Mouse (Mus musculus): ENCODE measurements at regions not wholly inside any gene's neighbourhood (a gene's known extent, or its start where the extent isn't known, plus 50 kb on each side); places are given as distances from the start of the nearest gene placed in this dataset.

DNA sequence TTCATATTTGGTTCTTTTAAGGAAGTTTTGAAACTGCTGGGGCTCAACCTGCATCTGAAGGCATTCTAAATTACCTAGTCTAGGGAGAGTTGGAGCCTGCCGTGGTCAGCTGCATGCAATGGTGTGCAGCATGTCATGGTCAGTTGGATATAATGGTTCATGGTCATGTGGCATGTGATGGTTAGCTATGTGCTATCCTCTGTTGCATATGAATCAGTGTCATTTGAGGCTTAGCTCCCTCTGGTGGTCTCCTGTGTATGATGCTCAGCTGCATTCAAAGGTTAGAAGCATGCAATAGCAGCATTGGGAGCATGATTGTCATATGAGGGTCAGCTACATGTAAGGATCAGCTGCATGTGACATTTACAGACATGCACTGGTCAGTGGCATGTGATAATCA is 1894.0 kb upstream of the Lrrc6 start:
- H3K4me2 ChIP-seq (replicated peaks) = no peak overlapping the region
- ATAC-seq (ENCODE audit: insufficient number of reproducible peaks, insufficient read depth, low FRiP score, low TSS enrichment) = no peak
- no peaks in the 10 kb centered on the region for H3K9me3 ChIP-seq
- H3K4me3 ChIP-seq = no peak overlapping the region
- no peaks in the 10 kb centered on the region for H3K27me3 ChIP-seq
- H3K4me1 ChIP-seq = no peaks in the 10 kb centered on the region
- 95% methylated on average over 1 of the region's 1 CpGs for WGBS
- no peak overlapping the region for H3K27ac ChIP-seq
- H3K9ac ChIP-seq = no peak overlapping the region
- H3K36me3 ChIP-seq = no peaks in the 10 kb centered on the region

DNA sequence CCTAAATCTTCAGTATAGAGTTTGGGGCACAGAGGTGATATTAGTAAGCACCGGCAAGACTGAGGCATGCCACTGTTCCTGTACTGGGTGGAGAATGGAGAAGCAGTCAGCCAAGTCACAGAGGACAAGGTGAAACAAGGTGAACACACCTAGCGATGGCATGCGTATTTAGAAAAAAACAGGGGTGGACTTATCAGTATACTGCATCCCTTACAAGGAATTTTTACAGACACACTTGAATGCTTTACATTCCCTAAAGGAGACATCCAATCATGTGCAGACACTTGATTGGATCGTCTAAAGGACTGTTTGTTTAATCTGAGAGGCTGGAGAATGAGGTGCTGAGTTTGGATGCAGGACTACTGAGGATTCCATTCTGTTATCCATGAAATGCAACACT is 1893.4 kb upstream of the Lrrc6 start:
- WGBS = 92% methylated on average over 4 of the region's 4 CpGs
- no peaks in the 10 kb centered on the region for H3K9me3 ChIP-seq

DNA sequence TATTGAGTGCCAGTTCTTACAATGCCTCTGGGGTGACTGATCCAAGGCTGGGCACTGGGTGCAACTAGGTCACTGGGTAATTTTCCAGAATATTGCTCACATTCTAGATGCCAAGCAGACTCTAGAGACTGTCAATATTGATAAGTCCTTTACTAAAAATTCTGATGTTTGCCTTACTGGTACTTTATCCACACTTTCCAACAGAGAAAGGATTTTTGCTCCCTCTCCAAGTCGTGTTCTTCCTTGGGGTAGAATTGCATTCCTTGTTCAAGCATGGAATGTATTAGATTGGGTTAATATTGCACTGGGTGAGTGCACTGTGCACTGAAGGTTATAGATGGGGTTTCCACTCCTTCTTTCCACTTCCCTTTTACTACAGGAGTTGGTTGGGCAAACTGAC is 1891.0 kb upstream of the Lrrc6 start:
- H3K9me3 ChIP-seq = no peaks in the 10 kb centered on the region
- 43% methylated on average over 1 of the region's 1 CpGs for WGBS
- H3K9ac ChIP-seq = no peak overlapping the region
- H3K27me3 ChIP-seq = no peaks in the 10 kb centered on the region
- H3K4me2 ChIP-seq (replicated peaks) = no peak overlapping the region
- H3K27ac ChIP-seq = no peak overlapping the region
- no peak for ATAC-seq (ENCODE audit: insufficient number of reproducible peaks, insufficient read depth, low FRiP score, low TSS enrichment)
- H3K4me1 ChIP-seq = no peaks in the 10 kb centered on the region
- H3K4me3 ChIP-seq = no peak overlapping the region
- H3K36me3 ChIP-seq = no peaks in the 10 kb centered on the region

More for the DNA sequence above, 1893.4 kb upstream of the Lrrc6 start:
- Histone ChIP-seq H3K9ac (no peak overlapping the region), H3K4me1 (no peaks in the 10 kb centered on the region), H3K36me3 (no peaks in the 10 kb centered on the region), H3K27ac (no peak overlapping the region), H3K4me2 (replicated peaks) (no peak overlapping the region), H3K4me3 (no peak overlapping the region), H3K27me3 (no peaks in the 10 kb centered on the region)
- ATAC-seq (ENCODE audit: insufficient number of reproducible peaks, insufficient read depth, low FRiP score, low TSS enrichment) = no peak

DNA sequence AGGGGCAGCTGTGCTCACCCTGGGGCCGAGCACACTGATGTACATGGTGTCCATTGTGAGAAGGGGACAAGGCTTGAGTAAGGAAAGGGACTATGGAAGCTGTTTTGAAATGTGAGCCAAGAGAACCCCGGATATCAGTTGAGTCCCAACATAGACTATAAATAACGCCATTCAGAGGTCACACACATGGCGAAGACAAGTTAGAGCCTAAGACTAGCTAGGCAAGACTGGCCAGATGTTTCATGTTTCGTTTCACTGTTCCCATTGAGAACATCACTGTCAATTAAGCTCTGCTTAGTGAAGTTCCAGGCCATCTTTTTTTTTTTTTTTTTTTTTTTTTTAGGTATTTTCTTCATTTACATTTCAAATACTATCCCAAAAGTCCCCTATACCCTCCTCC is 1889.1 kb upstream of the Lrrc6 start:
- ATAC-seq (ENCODE audit: insufficient number of reproducible peaks, insufficient read depth, low FRiP score, low TSS enrichment) = no peak
- no peaks in the 10 kb centered on the region for H3K36me3 ChIP-seq
- H3K27me3 ChIP-seq = no peaks in the 10 kb centered on the region
- H3K4me3 ChIP-seq = no peak overlapping the region
- no peaks in the 10 kb centered on the region for H3K4me1 ChIP-seq
- no peak overlapping the region for H3K27ac ChIP-seq
- WGBS = 72% methylated on average over 5 of the region's 5 CpGs
- H3K4me2 ChIP-seq (replicated peaks) = no peak overlapping the region
- no peak overlapping the region for H3K9ac ChIP-seq
- H3K9me3 ChIP-seq = no peaks in the 10 kb centered on the region

DNA sequence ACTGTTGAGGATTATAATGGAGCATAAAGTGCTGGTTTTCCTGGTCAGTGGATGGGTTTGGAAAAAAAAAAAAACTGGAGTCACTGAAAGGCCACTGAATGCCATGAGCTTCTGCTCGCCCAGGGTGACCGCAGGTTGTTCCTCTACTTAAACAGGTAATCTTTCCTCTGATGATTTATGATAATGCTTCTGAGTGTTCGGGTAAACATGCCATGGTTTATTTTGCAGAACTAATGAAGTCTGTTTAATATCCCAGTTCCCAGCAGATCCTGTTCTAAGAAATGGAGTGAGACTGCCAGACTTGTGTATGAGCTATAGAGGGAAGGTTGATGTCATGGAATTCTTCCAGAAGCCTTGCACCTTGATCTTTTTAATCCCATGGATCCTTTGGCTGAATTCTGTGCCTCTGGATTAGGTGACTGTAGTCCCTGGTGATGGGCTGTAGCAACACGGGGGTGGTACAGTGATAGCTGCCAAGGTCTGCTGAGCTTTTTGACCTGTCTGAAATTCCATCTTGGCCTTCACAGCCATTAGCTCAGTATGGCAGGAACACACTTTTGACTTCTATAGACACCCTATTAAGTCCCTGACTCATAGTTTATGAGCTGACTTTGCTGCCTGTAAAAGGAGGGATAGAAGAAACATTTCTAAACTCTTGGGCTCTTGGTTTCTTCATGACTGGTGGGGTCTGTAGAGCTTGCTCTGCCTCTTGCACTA is 1886.8 kb upstream of the Lrrc6 start:
- ATAC-seq (ENCODE audit: insufficient number of reproducible peaks, insufficient read depth, low FRiP score, low TSS enrichment) = no peak
- Histone ChIP-seq H3K27ac (no peak overlapping the region), H3K9ac (no peak overlapping the region), H3K4me1 (no peaks in the 10 kb centered on the region), H3K4me3 (no peak overlapping the region), H3K27me3 (no peaks in the 10 kb centered on the region), H3K36me3 (no peaks in the 10 kb centered on the region), H3K9me3 (no peaks in the 10 kb centered on the region), H3K4me2 (replicated peaks) (no peak overlapping the region)
- 84% methylated on average over 4 of the region's 4 CpGs for WGBS

DNA sequence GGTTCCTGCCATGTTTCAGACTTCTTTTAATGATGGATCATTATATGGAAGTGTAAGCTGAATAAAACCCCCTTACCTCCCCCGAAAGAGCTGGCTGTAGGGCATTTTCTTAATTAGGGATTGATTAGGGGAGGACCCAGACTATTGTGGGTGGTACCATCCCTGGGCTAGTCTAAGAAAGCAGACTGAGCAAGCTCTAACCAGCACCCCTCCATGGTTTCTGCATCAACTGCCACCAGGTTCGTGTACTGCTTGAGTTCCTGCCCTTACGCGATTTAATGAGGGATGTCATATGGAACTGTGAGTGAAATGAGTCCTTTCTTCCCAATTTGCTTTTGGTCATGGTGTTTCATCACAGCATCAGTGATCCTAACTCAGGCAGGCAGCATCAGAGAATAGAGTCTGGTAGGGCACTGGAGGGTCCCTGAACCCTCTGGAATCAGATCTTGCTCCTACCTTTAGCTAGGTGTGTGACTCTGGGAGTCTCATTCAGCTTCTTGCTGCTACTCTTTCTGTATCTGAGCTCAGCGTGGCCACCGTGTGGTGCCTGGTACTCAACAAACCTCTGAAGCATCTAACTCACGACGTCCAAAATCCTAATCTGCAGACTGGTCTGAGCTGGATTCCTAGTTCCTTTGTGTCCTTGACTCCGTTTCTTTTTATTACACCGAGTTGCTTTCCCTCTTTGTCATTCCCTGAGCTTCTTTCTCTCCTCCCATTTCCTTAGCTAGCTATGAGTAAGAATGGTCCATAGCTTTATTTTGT is 1884.0 kb upstream of the Lrrc6 start:
- ATAC-seq (ENCODE audit: insufficient number of reproducible peaks, insufficient read depth, low FRiP score, low TSS enrichment) = no peak
- Histone ChIP-seq H3K4me3 (no peak overlapping the region), H3K9me3 (no peaks in the 10 kb centered on the region), H3K27me3 (no peaks in the 10 kb centered on the region), H3K27ac (no peak overlapping the region), H3K9ac (no peak overlapping the region), H3K4me1 (no peaks in the 10 kb centered on the region), H3K4me2 (replicated peaks) (no peak overlapping the region), H3K36me3 (no peaks in the 10 kb centered on the region)
- WGBS = 66% methylated on average over 10 of the region's 10 CpGs

DNA sequence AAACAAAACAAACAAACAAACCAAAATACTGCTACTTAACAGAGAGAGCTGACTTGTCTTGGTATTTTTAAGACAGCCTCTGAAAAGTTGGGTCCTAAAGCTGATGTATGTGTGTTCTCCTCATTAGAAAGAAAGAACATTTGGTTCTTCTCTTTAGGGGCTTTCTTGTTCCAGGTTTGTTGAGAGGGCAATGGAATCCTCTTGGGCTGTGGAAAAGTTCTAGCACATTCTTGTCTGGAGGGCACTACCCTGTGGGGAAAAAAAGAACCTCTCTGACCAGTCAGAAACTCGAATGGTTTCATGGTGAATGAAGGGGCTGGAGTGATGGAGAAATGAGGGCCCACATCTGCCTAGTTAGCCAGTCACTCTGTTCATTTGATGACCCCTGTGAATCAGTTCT is 1874.5 kb upstream of the Lrrc6 start:
- no peak for ATAC-seq (ENCODE audit: insufficient number of reproducible peaks, insufficient read depth, low FRiP score, low TSS enrichment)
- H3K36me3 ChIP-seq = no peaks in the 10 kb centered on the region

DNA sequence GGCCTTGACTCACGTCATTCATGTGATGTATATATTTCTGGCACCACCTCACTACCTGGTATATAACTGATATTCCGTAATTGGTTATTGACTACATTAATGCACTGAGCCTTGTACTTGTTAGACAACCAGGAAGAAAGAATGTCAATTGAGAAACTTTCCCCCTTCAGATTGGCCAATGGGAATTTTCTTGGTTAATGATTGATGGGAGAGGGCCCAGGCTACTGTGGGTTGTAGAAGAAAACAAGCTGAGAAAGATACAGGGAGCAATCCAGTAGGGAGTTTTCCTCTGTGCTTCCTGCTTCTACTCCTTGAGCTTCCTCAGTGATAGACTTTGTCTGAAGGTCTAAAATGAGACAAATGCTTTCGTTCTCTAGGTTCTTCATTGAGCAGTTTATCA is 1866.1 kb upstream of the Lrrc6 start:
- Histone ChIP-seq H3K27me3 (no peaks in the 10 kb centered on the region), H3K4me1 (no peaks in the 10 kb centered on the region), H3K27ac (no peak overlapping the region), H3K4me2 (replicated peaks) (no peak overlapping the region), H3K4me3 (no peak overlapping the region), H3K36me3 (no peaks in the 10 kb centered on the region), H3K9ac (no peak overlapping the region), H3K9me3 (no peaks in the 10 kb centered on the region)
- no peak for ATAC-seq (ENCODE audit: insufficient number of reproducible peaks, insufficient read depth, low FRiP score, low TSS enrichment)
- 87% methylated on average over 3 of the region's 3 CpGs for WGBS

More for the DNA sequence above, 1874.5 kb upstream of the Lrrc6 start:
- Histone ChIP-seq H3K4me3 (no peak overlapping the region), H3K9ac (no peak overlapping the region), H3K27me3 (no peaks in the 10 kb centered on the region), H3K4me2 (replicated peaks) (no peak overlapping the region), H3K9me3 (no peaks in the 10 kb centered on the region), H3K27ac (no peak overlapping the region), H3K4me1 (no peaks in the 10 kb centered on the region)
- WGBS = 30% methylated on average over 1 of the region's 1 CpGs

DNA sequence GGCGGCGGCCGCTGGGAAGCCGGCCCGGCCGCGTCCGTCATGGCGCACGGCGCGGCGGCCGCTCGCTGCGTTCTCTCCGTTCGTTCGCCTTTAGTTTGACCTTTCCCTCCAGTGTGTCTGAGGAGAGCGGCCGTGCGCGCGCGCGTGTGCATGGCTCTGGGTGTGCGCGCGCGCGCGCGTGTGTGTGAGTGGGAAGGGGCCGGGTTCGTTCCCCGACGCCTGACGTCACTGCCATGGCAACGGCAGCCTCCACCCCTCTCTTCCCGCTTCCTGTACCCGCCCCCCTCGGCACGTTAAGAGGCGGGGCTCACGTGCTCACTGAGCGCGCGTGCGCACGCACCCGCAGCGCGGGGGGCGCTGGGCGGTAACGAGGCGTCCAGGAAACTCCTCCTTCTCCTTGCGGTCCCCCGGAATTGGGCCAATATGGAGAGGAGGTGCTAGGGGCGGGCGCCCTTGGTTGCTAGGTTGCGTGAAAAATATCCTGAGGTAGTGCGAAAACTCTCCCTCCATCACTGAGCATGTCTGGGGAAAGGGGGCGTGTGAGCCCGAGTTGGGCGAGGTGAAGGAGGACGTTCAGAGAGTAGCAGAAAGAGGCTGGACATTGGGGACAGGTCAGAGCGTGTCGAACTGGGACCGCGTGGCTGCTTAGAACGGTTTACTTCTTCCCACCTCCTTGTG is 1862.5 kb upstream of the Lrrc6 start:
- Histone ChIP-seq H3K4me1 (peaks cover 9% of the 10 kb centered on the region), H3K4me3 (peak overlapping the region; percentile 86), H3K9me3 (no peaks in the 10 kb centered on the region), H3K27me3 (no peaks in the 10 kb centered on the region), H3K9ac (peak overlapping the region; percentile 79; the same call in 1 of the 2 replicates), H3K36me3 (no peaks in the 10 kb centered on the region), H3K4me2 (replicated peaks) (peak overlapping the region; percentile 51), H3K27ac (peak overlapping the region; percentile 85)
- under 1% methylated on average over 55 of the region's 72 CpGs for WGBS
- ATAC-seq (ENCODE audit: insufficient number of reproducible peaks, insufficient read depth, low FRiP score, low TSS enrichment) = peak; percentile 97

DNA sequence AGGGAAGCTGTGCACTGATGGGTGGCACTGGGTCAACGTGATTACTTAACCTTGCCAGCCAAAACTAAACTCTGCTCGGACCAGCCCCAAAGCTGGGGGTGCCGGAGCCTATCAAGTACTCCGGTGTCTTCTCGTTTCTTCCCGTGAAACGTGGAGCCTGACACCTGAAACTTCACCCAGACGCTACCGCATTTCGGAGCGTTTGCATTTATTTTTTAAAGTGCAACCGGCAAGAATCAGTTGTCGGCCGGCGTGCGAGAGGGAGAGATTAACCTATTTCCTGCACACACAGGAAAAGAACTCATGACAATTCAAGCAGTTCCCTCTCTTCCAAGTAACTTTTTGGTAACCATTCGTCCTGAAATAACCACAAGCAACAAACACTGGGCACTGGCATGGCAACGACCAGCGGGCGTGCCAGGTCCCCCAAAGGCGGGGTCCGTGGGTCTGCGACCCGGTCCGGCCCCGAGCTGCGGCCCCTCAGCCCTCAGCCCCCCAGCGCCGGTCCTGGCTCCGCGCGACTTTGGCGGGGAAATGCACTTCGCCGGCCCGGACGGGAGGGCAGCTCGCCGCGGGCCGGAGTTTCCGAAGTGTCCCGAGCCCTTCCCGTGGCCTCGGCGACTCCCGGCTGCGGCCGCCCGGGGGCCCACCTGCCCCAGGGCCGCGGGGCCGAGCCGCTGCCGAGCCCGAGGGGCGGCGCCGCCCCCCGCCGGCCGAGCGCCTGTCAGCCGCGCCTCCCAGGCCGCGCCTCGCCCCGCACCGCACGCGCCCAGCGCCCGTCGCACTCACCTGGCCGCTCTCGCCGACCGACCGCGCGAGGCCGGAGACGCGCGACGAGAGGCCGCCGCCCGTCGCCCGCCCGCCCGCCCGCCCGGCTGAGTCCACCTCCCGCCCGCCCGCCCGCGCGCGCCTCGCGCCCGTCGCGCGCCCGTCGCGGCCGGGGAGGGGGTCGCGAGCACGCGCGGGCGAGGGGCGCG is 1861.7 kb upstream of the Lrrc6 start:
- Histone ChIP-seq H3K9ac (peak overlapping the region; percentile 79), H3K9me3 (no peaks in the 10 kb centered on the region), H3K4me3 (peak overlapping the region; percentile 86), H3K4me1 (peaks cover 9% of the 10 kb centered on the region), H3K27ac (peak overlapping the region; percentile 85), H3K36me3 (no peaks in the 10 kb centered on the region), H3K27me3 (no peaks in the 10 kb centered on the region), H3K4me2 (replicated peaks) (peak overlapping the region; percentile 74)
- 1% methylated on average over 65 of the region's 121 CpGs for WGBS
- ATAC-seq (ENCODE audit: insufficient number of reproducible peaks, insufficient read depth, low FRiP score, low TSS enrichment) = peak; percentile 30; the same call in 1 of the 2 replicates
